In the genomic region with DNA sequence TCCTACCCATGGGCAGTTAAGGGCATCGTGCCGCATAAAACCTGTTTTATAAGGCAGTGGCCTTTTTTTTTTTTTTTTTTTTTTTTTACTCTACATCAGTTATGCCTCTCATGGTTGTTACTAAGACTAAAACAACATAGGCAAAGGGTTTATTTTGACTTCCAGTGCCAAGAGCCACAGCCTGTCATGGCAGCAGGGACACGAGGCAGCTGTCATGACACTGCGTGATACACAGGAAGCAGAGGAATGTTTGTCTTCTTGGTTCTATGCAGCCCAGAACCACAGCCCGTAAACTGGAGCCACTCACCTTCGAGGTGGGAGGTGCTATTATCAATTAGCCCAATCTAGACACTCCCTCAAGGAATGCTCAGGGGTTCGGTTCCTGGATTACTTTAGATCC, we compare ENCODE assay signal across 26 mouse cellular contexts.
DNase-seq lines count a peak whose midpoint lies in the region; ATAC-seq and TF ChIP-seq lines count a peak whose summit lies in the region.
"Had no signal": no experiment of that assay in that cellular context is flagged by ENCODE, and none has a peak within 500 bp of the region (broad histone marks: within the 10 kb centered on the region; RNA-seq: fewer than 3 reads in every experiment).

No protein-coding gene starts in this region.

- no peak overlapping the region for H3K4me3 ChIP-seq in heart, embryonic 10.5 days
- H3K4me3 ChIP-seq in kidney, postnatal 0 days (replicated peaks; ENCODE audit: low read depth, low read length): no peak overlapping the region
- no peak overlapping the region for H3K4me3 ChIP-seq in kidney, embryonic 15.5 days (replicated peaks)
- H3K4me3 ChIP-seq in lung, postnatal 0 days (ENCODE audit: low read depth, low read length): no peak overlapping the region
- H3K4me3 ChIP-seq in lung, adult 2 months (replicated peaks; ENCODE audit: extremely low read depth, low read depth, low read length): no peak overlapping the region
- H3K4me3 ChIP-seq: embryonic facial prominence, embryonic 10.5 days; embryonic facial prominence, embryonic 13.5 days; erythroblast, embryonic 14.5 days; forebrain, embryonic 12.5 days; forebrain, embryonic 15.5 days; heart, embryonic 13.5 days; hindbrain, embryonic 12.5 days had no signal

- WGBS in heart, embryonic 10.5 days: 87% methylated on average over 7 of the region's 7 CpGs
- 28% methylated on average over 7 of the region's 7 CpGs for WGBS in kidney, postnatal 0 days
- 44% methylated on average over 7 of the region's 7 CpGs for WGBS in kidney, embryonic 15.5 days
- WGBS in lung, postnatal 0 days: 56% methylated on average over 7 of the region's 7 CpGs
- 61% methylated on average over 7 of the region's 7 CpGs for WGBS in lung, adult 2 months

- no peak for TF ChIP-seq CTCF in kidney, postnatal 0 days (IDR thresholded peaks at IDR 0.05; ENCODE audit: low read depth)
- TF ChIP-seq CTCF in lung, postnatal 0 days (IDR thresholded peaks at IDR 0.05): no peak
- no peak for TF ChIP-seq CTCF in lung, adult 2 months (IDR thresholded peaks at IDR 0.05; ENCODE audit: insufficient read depth, low read length)

- no peak overlapping the region for H3K9ac ChIP-seq in kidney, postnatal 0 days (ENCODE audit: low read depth, low read length)
- H3K9ac ChIP-seq in kidney, embryonic 15.5 days: no peak overlapping the region
- H3K9ac ChIP-seq in lung, postnatal 0 days (replicated peaks; ENCODE audit: low read depth): no peak overlapping the region
- H3K9ac ChIP-seq: embryonic facial prominence, embryonic 13.5 days; forebrain, embryonic 12.5 days; forebrain, embryonic 15.5 days; heart, embryonic 13.5 days; hindbrain, embryonic 12.5 days had no signal

- DNase-seq in heart, embryonic 10.5 days (ENCODE audit: low spot score): peak; percentile 42
- DNase-seq in heart, postnatal 36 days: no peak
- peak; percentile 31 for DNase-seq in kidney, postnatal 0 days (ENCODE audit: low spot score)
- no peak for DNase-seq in kidney, adult 11 months
- DNase-seq in kidney, postnatal 4 days: peak; percentile 30 to 36
- DNase-seq in lung, postnatal 0 days (ENCODE audit: low spot score): no peak
- DNase-seq in lung, adult 2 months: no peak
- DNase-seq: adrenal gland, adult 8-10 months; adrenal gland, postnatal 25 days; cerebellum, adult 11-12 months; cerebellum, adult 8-10 months; cerebellum, postnatal 10 days; cerebellum, postnatal 36 days; embryo, embryonic 11 days; gastrocnemius, postnatal 25 days; heart, adult 18-20 months; heart, postnatal 14 days had no signal

- no peaks in the 10 kb centered on the region for H3K36me3 ChIP-seq in heart, embryonic 10.5 days
- H3K36me3 ChIP-seq in kidney, postnatal 0 days (ENCODE audit: insufficient read depth, low read length): no peaks in the 10 kb centered on the region
- H3K36me3 ChIP-seq in kidney, embryonic 15.5 days: no peaks in the 10 kb centered on the region
- H3K36me3 ChIP-seq in lung, postnatal 0 days (ENCODE audit: insufficient read depth, low read length): no peaks in the 10 kb centered on the region
- H3K36me3 ChIP-seq: embryonic facial prominence, embryonic 10.5 days; embryonic facial prominence, embryonic 13.5 days; forebrain, embryonic 12.5 days; forebrain, embryonic 15.5 days; heart, embryonic 13.5 days; hindbrain, embryonic 12.5 days had no signal

- H3K27ac ChIP-seq in heart, embryonic 10.5 days: no peak overlapping the region
- H3K27ac ChIP-seq in kidney, postnatal 0 days: no peak overlapping the region
- no peak overlapping the region for H3K27ac ChIP-seq in kidney, embryonic 15.5 days
- no peak overlapping the region for H3K27ac ChIP-seq in lung, postnatal 0 days (ENCODE audit: low read length)
- H3K27ac ChIP-seq: embryonic facial prominence, embryonic 10.5 days; embryonic facial prominence, embryonic 13.5 days; forebrain, embryonic 12.5 days; forebrain, embryonic 15.5 days; heart, embryonic 13.5 days; hindbrain, embryonic 12.5 days had no signal

- H3K9me3 ChIP-seq in heart, embryonic 10.5 days: no peaks in the 10 kb centered on the region
- no peaks in the 10 kb centered on the region for H3K9me3 ChIP-seq in kidney, postnatal 0 days (replicated peaks; ENCODE audit: low read length)
- no peaks in the 10 kb centered on the region for H3K9me3 ChIP-seq in kidney, embryonic 15.5 days (replicated peaks)
- H3K9me3 ChIP-seq in lung, postnatal 0 days (ENCODE audit: low read length): no peaks in the 10 kb centered on the region
- H3K9me3 ChIP-seq: embryonic facial prominence, embryonic 10.5 days; embryonic facial prominence, embryonic 13.5 days; forebrain, embryonic 12.5 days; forebrain, embryonic 15.5 days; heart, embryonic 13.5 days; hindbrain, embryonic 12.5 days had no signal

- no peak for TF ChIP-seq EP300 in lung, postnatal 0 days (IDR thresholded peaks at IDR 0.05)

- no peak for TF ChIP-seq POLR2A in lung, adult 2 months (IDR thresholded peaks at IDR 0.05; ENCODE audit: borderline replicate concordance, extremely low read depth, low read depth, low read length)

- ATAC-seq in kidney, postnatal 0 days (replicated peaks; ENCODE audit: low FRiP score, low read depth): no peak
- no peak for ATAC-seq in kidney, embryonic 15.5 days (replicated peaks; ENCODE audit: low FRiP score)
- peak; percentile 25; the same call in 1 of the 2 replicates for ATAC-seq in lung, postnatal 0 days
- ATAC-seq: activated CD4-positive, CD25-positive, alpha-beta regulatory T cell, adult 4 months; forebrain, embryonic 15.5 days had no signal

- intact Hi-C loops in heart, postnatal 36 days (cut with DNase I): no loop called here

- H3K4me2 ChIP-seq in kidney, postnatal 0 days (ENCODE audit: low read length): no peak overlapping the region
- H3K4me2 ChIP-seq in kidney, embryonic 15.5 days: no peak overlapping the region
- no peak overlapping the region for H3K4me2 ChIP-seq in lung, postnatal 0 days (replicated peaks; ENCODE audit: low read depth, low read length)
- H3K4me2 ChIP-seq: embryonic facial prominence, embryonic 13.5 days; forebrain, embryonic 12.5 days; forebrain, embryonic 15.5 days; heart, embryonic 13.5 days; hindbrain, embryonic 12.5 days had no signal

- no peaks in the 10 kb centered on the region for H3K27me3 ChIP-seq in heart, embryonic 10.5 days (ENCODE audit: insufficient read depth, poor library complexity, severe bottlenecking)
- no peaks in the 10 kb centered on the region for H3K27me3 ChIP-seq in kidney, postnatal 0 days (ENCODE audit: insufficient read depth, low read length)
- no peaks in the 10 kb centered on the region for H3K27me3 ChIP-seq in kidney, embryonic 15.5 days
- H3K27me3 ChIP-seq in lung, postnatal 0 days (replicated peaks; ENCODE audit: insufficient read depth, low read length): no peaks in the 10 kb centered on the region
- H3K27me3 ChIP-seq: embryonic facial prominence, embryonic 13.5 days; forebrain, embryonic 12.5 days; forebrain, embryonic 15.5 days; heart, embryonic 13.5 days; hindbrain, embryonic 12.5 days had no signal

- H3K4me1 ChIP-seq in heart, embryonic 10.5 days: no peaks in the 10 kb centered on the region
- no peaks in the 10 kb centered on the region for H3K4me1 ChIP-seq in kidney, postnatal 0 days (replicated peaks; ENCODE audit: insufficient read depth, low read length)
- H3K4me1 ChIP-seq in kidney, embryonic 15.5 days: no peaks in the 10 kb centered on the region
- H3K4me1 ChIP-seq in lung, postnatal 0 days (ENCODE audit: insufficient read depth, low read depth, low read length): no peaks in the 10 kb centered on the region
- H3K4me1 ChIP-seq in lung, adult 2 months (ENCODE audit: control insufficient read depth, insufficient read depth, low read length): no peaks in the 10 kb centered on the region
- H3K4me1 ChIP-seq: embryonic facial prominence, embryonic 10.5 days; embryonic facial prominence, embryonic 13.5 days; forebrain, embryonic 12.5 days; forebrain, embryonic 15.5 days; hindbrain, embryonic 12.5 days had no signal

Comparison
In these comparisons a context has a peak if more than half of its experiments do, and no peak if none do; other contexts are left out.
1. DNase-seq: peak in heart, embryonic 10.5 days (single experiment), kidney, postnatal 0 days (single experiment) and kidney, postnatal 4 days (2 of 2); none in heart, postnatal 36 days (0 of 2), kidney, adult 11 months (single experiment), lung, postnatal 0 days (single experiment) and lung, adult 2 months (single experiment).